Mouse (Mus musculus): ENCODE data around the gene Mast3. TPM values are rescaled to one million over a fixed set of nuclear protein-coding genes. Genes with fewer than 3 reads are reported as not detected.

Gene Mast3
- polyA plus RNA-seq, 1 experiment = 84.2 TPM

DNA sequence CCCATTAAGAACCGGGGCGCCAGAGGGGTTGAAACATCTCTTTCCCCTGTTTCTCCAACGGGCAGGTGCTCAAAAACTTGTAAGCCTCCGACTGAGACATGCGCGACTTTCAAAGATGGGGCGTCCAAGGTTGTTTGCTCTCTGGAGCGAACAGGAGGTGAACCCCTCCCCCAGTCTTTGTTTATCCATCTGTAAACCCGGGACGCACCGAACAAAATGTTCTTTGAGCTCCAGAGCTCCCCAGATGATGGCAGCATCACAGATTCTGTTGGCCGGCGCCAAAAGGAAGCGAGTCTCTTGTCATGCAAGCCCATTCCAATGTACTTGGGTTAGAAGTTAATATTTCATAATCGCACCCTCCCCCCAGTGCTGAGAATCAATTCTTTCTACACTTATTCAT lies 6.6 kb downstream of the Mast3 start:
- no peak for DNase-seq
- TF ChIP-seq CTCF (IDR thresholded peaks at IDR 0.05; ENCODE audit: insufficient read depth, low read length) (no peak), POLR2A (IDR thresholded peaks at IDR 0.05; ENCODE audit: borderline replicate concordance, extremely low read depth, low read depth, low read length) (no peak)
- Histone ChIP-seq H3K4me1 (ENCODE audit: control insufficient read depth, insufficient read depth, low read length) (no peaks in the 10 kb centered on the region; the same call in 1 of the 2 replicates), H3K4me3 (replicated peaks; ENCODE audit: extremely low read depth, low read depth, low read length) (no peak overlapping the region)
- WGBS = 11% methylated on average over 15 of the region's 15 CpGs

DNA sequence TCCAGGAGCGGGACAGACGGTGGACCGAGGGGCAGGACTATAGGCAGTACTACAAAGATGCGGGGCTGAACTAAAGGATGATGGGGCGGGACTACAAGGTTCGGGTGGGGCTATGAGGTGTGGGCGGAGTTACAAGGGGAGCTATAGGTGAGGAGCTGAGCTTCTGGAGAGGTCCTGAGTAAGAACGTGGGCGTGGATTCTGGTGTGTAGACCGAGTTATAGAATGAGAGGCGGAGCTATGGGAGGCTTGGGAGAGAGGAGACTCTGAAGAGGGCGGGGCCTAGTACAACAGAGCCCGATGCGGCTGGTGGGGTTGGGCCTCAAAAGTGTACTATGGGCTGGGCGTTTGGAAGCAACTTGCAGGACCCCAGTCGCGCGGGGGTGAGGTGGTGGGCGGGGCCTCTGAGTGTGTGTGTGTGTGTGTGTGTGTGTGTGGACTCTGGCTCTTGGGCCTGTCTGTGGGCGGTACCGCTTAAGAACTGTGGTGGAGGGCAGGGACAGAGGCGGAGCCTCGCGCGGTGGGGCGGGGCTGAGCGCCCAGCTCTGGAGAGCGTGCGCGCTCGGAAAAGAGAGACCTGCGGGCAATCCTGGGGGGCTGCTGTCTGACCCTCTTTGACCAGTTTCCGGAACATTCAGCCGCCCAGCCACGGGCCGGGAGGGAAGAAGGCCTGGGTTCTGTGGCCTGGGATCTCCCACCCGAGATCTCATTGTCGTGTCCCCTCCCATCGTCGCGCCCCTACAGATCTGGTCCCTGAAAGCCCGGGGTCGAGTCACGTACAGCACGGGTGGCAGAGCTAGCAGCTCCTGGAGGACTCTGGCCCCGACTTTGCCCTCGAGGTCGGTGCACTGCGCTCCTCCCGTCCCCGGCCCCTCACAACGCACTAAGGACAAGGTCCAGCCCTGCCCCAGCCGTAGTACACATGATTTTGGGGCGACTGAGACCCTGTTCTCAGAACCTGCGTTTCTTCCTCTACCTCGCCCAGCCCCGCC lies 7.5 kb downstream of the Mast3 start:
- H3K4me3 ChIP-seq (replicated peaks; ENCODE audit: extremely low read depth, low read depth, low read length) = peak overlapping the region; percentile 60
- peak; percentile 85 for DNase-seq
- H3K4me1 ChIP-seq (ENCODE audit: control insufficient read depth, insufficient read depth, low read length) = peaks cover 4% of the 10 kb centered on the region; the same call in 1 of the 2 replicates
- no peak for TF ChIP-seq CTCF (IDR thresholded peaks at IDR 0.05; ENCODE audit: insufficient read depth, low read length)
- TF ChIP-seq POLR2A (IDR thresholded peaks at IDR 0.05; ENCODE audit: borderline replicate concordance, extremely low read depth, low read depth, low read length) = no peak
- 1% methylated on average over 57 of the region's 57 CpGs for WGBS

DNA sequence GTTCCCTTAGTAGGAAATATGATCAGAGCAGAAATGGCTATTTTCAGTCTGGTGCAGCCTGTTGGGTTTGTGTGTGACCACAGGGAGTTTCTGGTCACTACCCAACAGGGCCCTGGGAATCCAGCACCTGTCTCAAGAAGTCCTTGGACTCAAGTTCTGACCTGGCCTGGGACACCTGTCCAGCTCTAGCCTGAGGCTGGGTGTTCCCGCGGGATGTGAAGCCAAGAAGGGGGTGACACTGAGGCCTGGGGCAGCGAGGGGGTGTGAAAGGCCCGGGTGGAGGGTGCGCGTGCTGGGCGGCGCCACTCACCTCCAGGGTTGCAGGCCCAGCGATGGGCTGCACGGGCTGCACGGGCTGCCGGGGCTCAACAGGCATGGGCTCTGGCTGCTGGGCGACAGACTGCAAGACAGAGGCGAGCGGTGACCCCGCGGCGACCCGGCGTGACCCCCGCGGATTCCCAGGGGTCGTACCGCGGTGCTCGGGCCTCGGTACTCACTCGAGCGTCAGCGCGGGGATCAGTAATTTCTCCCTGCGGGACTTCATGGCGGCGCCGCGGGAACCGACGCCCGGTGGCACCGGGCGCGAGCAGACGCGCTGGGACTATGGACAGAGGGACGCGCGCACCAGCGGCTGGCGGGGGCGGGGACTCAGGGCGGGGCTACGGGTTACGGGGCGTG lies 8.3 kb downstream of the Mast3 start:
- Histone ChIP-seq H3K4me1 (ENCODE audit: control insufficient read depth, insufficient read depth, low read length) (peaks cover 7% of the 10 kb centered on the region), H3K4me3 (replicated peaks; ENCODE audit: extremely low read depth, low read depth, low read length) (peak overlapping the region; percentile 12)
- TF ChIP-seq POLR2A (IDR thresholded peaks at IDR 0.05; ENCODE audit: borderline replicate concordance, extremely low read depth, low read depth, low read length) (0 out of 2 replicates have a peak, but pooled peaks have one; percentile 21), CTCF (IDR thresholded peaks at IDR 0.05; ENCODE audit: insufficient read depth, low read length) (no peak)
- 6% methylated on average over 54 of the region's 54 CpGs for WGBS
- no peak for DNase-seq

DNA sequence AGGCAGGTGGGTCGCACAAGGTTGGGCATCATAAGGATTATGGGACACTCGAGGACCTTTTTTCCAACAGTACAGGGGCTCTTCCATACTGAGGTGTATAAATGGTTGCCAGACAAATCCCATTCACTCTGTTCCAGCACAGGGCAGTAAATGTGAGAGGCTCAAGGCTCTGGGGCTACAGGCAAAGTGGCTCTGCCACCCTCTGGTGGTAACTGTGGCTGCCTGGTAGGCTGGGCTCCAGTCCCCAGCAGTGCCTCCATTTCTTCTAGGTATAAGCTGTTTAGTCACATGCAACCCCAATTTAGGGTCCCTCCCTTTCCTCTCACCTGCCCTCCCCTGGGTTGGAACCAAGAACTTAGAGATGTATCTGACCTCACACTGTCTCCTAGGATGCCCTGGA lies 9.5 kb downstream of the Mast3 start:
- peaks cover 16% of the 10 kb centered on the region for H3K4me1 ChIP-seq (ENCODE audit: control insufficient read depth, insufficient read depth, low read length)

DNA sequence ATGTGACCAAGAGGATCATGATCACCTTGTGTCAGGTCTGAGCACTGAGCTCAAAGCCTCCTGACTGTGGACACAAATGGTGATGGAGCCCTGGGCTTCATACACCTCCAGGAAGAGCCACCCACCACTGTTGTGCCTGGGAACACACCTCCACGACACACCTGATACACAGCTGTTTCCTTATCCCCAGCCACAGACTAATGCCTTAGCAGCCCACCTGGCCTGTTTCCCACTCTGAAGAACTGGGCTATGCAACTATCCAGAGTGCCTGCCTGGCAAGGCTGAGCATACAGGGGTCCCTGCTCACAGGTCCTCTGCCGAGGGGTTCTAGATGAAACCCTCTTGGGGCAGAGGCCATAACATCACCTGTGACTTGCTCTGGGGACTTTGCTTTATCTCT lies 10.6 kb downstream of the Mast3 start:
- Histone ChIP-seq H3K4me3 (replicated peaks; ENCODE audit: extremely low read depth, low read depth, low read length) (no peak overlapping the region), H3K4me1 (ENCODE audit: control insufficient read depth, insufficient read depth, low read length) (peaks cover 16% of the 10 kb centered on the region)
- no peak for DNase-seq
- no peak for TF ChIP-seq CTCF (IDR thresholded peaks at IDR 0.05; ENCODE audit: insufficient read depth, low read length)
- TF ChIP-seq POLR2A (IDR thresholded peaks at IDR 0.05; ENCODE audit: borderline replicate concordance, extremely low read depth, low read depth, low read length) = no peak
- WGBS = 93% methylated on average over 2 of the region's 2 CpGs

More for the DNA sequence above, 9.5 kb downstream of the Mast3 start:
- DNase-seq = no peak
- WGBS = 91% methylated on average over 2 of the region's 2 CpGs
- H3K4me3 ChIP-seq (replicated peaks; ENCODE audit: extremely low read depth, low read depth, low read length) = no peak overlapping the region
- TF ChIP-seq CTCF (IDR thresholded peaks at IDR 0.05; ENCODE audit: insufficient read depth, low read length) = no peak
- TF ChIP-seq POLR2A (IDR thresholded peaks at IDR 0.05; ENCODE audit: borderline replicate concordance, extremely low read depth, low read depth, low read length) = no peak

DNA sequence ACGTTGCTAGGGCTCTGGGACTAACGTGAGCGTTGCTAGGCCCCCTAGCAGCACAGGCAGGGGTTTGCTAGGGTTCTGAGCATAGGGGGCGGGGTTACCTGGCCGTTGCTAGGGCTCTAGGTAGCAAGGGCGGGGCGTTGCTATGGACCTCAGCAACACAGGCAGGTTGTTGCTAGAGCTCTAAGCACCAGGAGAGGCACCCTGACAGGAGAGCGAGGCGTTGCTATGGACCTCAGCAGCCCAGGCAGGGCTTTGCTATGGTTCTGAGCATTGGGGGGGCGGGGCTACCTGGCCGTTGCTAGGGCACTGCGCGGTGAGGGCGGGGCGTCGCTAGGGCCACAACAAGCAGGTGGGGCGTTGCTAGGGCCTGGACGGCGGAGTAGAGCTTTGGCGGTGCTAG lies 12.2 kb downstream of the Mast3 start:
- H3K4me1 ChIP-seq (ENCODE audit: control insufficient read depth, insufficient read depth, low read length) = peaks cover 16% of the 10 kb centered on the region
- DNase-seq = no peak
- peak overlapping the region; percentile 59 for H3K4me3 ChIP-seq (replicated peaks; ENCODE audit: extremely low read depth, low read depth, low read length)
- WGBS = 2% methylated on average over 19 of the region's 20 CpGs
- TF ChIP-seq POLR2A (IDR thresholded peaks at IDR 0.05; ENCODE audit: borderline replicate concordance, extremely low read depth, low read depth, low read length) = no peak
- TF ChIP-seq CTCF (IDR thresholded peaks at IDR 0.05; ENCODE audit: insufficient read depth, low read length) = no peak

DNA sequence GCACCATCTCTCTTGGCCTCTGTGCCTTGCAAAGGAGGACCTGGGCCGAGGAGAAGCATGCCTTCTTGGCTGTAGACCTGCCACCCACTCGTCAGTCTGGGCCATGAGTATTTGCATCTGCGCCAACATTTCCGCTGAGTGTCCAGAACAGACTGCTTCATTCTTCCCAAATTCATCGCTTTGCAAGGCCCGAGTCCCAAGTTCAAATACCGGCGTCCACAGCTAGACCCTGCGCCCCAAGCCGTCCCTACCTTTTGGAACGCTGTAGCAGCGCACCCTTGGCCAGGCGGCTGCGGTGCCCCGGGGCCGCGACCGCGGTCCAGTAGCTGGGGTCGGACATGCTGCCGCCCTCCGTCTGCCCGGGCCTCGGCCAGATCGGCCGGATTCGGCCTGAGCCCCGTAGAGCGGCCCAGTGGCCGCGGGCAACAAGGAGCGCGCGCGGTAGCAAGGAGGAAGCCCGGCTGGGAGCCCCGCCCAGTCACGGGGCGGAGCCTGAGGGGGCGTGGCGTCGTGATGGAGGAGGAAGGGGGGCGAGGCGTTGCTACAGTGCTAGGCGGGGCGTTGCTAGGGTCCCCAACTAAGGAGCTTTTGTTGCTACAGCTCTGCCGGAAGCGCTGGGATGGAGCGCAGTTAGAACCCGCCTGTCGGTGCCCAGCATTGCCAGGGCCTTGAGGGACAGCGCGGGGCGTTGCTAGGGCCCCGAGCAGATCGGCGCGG lies 12.7 kb downstream of the Mast3 start:
- Histone ChIP-seq H3K4me1 (ENCODE audit: control insufficient read depth, insufficient read depth, low read length) (peaks cover 16% of the 10 kb centered on the region), H3K4me3 (replicated peaks; ENCODE audit: extremely low read depth, low read depth, low read length) (peak overlapping the region; percentile 69)
- DNase-seq = peak; percentile 99
- peak; percentile 70 for TF ChIP-seq POLR2A (IDR thresholded peaks at IDR 0.05; ENCODE audit: borderline replicate concordance, extremely low read depth, low read depth, low read length)
- no peak for TF ChIP-seq CTCF (IDR thresholded peaks at IDR 0.05; ENCODE audit: insufficient read depth, low read length)
- under 1% methylated on average over 57 of the region's 58 CpGs for WGBS

DNA sequence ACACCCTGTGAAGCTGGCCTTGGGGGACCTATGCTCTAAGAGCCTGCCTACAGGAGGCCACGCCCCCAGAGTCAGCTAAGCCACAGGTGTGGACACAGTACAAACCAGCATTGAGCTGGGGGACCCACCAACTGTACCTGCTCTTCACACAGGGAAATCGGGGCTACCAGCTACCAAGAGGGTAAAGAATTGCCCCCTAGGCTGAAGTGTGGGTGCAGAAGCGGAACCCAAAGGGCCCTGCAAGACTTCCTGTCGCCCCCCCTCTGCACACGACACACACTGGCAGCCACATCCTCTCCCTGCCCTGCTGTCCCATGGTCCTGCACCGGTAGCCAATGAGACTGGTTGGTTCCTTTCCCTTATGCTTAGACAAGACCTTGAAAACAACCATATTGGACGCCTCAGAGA lies 13.6 kb downstream of the Mast3 start:
- Histone ChIP-seq H3K4me3 (replicated peaks; ENCODE audit: extremely low read depth, low read depth, low read length) (peak overlapping the region; percentile 69), H3K4me1 (ENCODE audit: control insufficient read depth, insufficient read depth, low read length) (peaks cover 16% of the 10 kb centered on the region)
- 25% methylated on average over 7 of the region's 7 CpGs for WGBS
- TF ChIP-seq CTCF (IDR thresholded peaks at IDR 0.05; ENCODE audit: insufficient read depth, low read length) = no peak
- TF ChIP-seq POLR2A (IDR thresholded peaks at IDR 0.05; ENCODE audit: borderline replicate concordance, extremely low read depth, low read depth, low read length) = no peak
- DNase-seq = peak; percentile 33

DNA sequence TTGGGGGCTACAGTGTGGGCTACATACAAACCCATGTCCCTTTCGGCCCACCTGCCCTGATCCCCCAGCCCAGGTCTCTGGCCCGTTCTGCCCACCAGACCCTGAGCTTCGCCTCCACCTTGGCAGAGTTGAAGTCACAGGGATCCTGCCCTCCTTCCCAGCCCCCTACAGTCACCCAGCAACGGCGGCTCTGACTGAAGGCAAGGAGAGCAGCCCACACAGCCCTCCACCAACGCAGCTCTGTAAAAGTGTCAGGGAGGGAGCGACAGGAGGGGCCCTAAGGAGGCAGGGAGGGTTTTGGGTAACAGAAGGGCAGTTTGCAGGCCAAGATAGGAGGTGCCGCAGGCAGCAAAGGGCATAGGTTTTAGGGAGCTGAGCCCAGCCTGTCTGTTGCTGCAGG lies 14.0 kb downstream of the Mast3 start:
- 63% methylated on average over 8 of the region's 8 CpGs for WGBS
- no peak for DNase-seq
- H3K4me1 ChIP-seq (ENCODE audit: control insufficient read depth, insufficient read depth, low read length) = peaks cover 16% of the 10 kb centered on the region
- H3K4me3 ChIP-seq (replicated peaks; ENCODE audit: extremely low read depth, low read depth, low read length) = no peak overlapping the region
- TF ChIP-seq POLR2A (IDR thresholded peaks at IDR 0.05; ENCODE audit: borderline replicate concordance, extremely low read depth, low read depth, low read length) = no peak
